Mouse (Mus musculus): ENCODE data around the gene Slc22a23. TPM values are rescaled to one million over a fixed set of nuclear protein-coding genes. Genes with fewer than 3 reads are reported as not detected.

The Slc22a23 gene
- polyA plus RNA-seq, 1 experiment from 2014 or later: 7.3 TPM

DNA sequence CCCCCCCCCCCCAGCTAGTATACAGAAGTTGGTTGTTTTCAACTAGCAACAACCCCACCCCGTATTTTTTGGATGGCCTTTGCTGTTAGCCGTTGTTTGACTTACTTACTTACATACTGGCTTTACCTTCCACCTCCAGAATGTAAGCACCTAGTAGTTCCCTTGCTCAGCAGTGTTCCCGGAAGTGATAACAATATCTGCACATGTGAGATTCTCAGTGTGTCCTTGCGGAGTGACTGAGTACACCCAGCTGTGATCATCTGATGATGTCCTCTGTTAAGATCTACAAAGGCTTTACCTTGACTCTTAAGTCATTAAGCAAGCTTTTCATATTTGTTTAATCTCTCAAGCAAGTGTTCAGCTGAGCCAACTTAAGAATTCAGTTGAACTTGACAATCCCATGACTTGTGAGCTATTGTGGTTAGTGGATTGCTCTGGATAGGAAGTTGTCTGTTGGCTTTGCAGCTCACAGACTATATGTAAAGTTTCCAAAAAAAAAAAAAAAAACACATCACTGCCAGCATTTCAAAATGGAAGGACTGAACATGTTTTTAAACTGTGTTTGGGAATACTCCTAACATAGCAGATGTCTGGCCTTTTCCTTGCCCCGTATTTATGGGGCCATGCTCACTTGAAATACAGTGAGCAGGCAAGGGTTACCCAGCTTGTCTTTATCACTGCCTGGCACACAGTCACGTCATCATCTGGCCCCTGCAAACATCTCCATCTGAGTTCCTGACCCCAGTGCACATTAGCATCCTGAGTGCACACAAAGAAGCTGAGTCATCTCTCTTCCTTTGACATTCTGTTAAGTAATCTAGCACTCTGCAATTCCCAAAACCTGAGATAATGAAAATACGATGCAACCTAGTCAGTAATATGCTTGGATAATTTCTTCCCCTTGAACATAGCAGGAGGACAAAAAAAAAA, 3.2 kb upstream of the Slc22a23 start:
- Histone ChIP-seq H3K4me3 (ENCODE audit: low read depth, low read length) (no peak overlapping the region), H3K36me3 (ENCODE audit: control insufficient read depth, insufficient read depth, low read length) (no peaks in the 10 kb centered on the region), H3K27ac (ENCODE audit: low read depth, low read length) (peak overlapping the region; percentile 41; the same call in 1 of the 2 replicates), H3K27me3 (ENCODE audit: control insufficient read depth, insufficient read depth, low read length) (no peaks in the 10 kb centered on the region), H3K9ac (ENCODE audit: low read depth, low read length) (no peak overlapping the region), H3K9me3 (replicated peaks; ENCODE audit: control insufficient read depth, low read length) (no peaks in the 10 kb centered on the region), H3K4me1 (ENCODE audit: control insufficient read depth, insufficient read depth, low read length) (peaks cover 27% of the 10 kb centered on the region), H3K4me2 (no peak overlapping the region)
- ATAC-seq (replicated peaks; ENCODE audit: insufficient number of reproducible peaks, low FRiP score, low TSS enrichment): no peak
- 15% methylated on average over 7 of the region's 7 CpGs for WGBS (ENCODE audit: insufficient replicate concordance)

DNA sequence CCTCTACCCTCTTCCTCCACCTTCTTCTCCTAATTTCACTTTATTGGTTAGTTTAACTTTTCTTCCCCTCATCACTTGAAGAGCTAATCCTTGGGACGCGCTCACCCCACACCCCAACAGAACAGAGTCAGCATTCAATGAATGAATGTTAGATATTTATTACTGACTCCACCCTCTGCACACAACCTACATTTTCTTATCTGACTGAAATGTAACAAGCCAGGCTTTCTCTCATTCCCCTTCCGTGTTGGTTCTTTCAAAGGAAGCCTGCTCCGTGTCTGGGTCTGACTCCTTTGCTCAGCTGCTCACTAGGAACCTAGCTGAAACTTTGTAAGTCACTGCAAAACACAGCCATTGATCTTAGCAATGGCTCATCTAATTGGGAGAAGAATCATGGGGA, 1.8 kb upstream of the Slc22a23 start:
- ATAC-seq (replicated peaks; ENCODE audit: insufficient number of reproducible peaks, low FRiP score, low TSS enrichment): no peak
- Histone ChIP-seq H3K4me1 (ENCODE audit: control insufficient read depth, insufficient read depth, low read length) (peaks cover 27% of the 10 kb centered on the region), H3K36me3 (ENCODE audit: control insufficient read depth, insufficient read depth, low read length) (no peaks in the 10 kb centered on the region), H3K27ac (ENCODE audit: low read depth, low read length) (0 out of 2 replicates have a peak overlapping the region, but pooled peaks have one; percentile 3), H3K9ac (ENCODE audit: low read depth, low read length) (0 out of 2 replicates have a peak overlapping the region, but pooled peaks have one; percentile 2), H3K4me3 (ENCODE audit: low read depth, low read length) (no peak overlapping the region), H3K9me3 (replicated peaks; ENCODE audit: control insufficient read depth, low read length) (no peaks in the 10 kb centered on the region), H3K4me2 (peak overlapping the region; percentile 99; the same call in 1 of the 2 replicates), H3K27me3 (ENCODE audit: control insufficient read depth, insufficient read depth, low read length) (no peaks in the 10 kb centered on the region)
- 28% methylated on average over 4 of the region's 4 CpGs for WGBS (ENCODE audit: insufficient replicate concordance)

DNA sequence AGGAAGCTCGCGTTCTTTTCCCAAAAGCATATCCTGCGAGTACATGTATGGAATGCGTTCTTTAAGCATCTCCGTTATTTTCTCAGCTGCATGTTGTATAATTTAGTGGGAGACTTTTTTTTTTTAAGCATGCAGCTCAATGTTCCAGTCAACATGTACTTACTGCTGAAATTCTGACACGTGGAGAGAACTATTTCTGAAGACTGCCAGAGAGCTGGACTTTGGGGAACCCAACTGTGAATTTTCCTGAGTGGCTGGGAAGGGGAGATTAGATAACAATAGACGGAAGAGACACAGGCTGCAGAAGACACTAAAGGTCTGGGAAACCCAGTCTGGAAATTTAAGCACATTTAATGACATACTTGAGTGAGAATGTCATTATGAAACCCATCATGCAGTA, 1.3 kb upstream of the Slc22a23 start:
- H3K4me3 ChIP-seq (ENCODE audit: low read depth, low read length): no peak overlapping the region
- H3K4me1 ChIP-seq (ENCODE audit: control insufficient read depth, insufficient read depth, low read length): peaks cover 27% of the 10 kb centered on the region

DNA sequence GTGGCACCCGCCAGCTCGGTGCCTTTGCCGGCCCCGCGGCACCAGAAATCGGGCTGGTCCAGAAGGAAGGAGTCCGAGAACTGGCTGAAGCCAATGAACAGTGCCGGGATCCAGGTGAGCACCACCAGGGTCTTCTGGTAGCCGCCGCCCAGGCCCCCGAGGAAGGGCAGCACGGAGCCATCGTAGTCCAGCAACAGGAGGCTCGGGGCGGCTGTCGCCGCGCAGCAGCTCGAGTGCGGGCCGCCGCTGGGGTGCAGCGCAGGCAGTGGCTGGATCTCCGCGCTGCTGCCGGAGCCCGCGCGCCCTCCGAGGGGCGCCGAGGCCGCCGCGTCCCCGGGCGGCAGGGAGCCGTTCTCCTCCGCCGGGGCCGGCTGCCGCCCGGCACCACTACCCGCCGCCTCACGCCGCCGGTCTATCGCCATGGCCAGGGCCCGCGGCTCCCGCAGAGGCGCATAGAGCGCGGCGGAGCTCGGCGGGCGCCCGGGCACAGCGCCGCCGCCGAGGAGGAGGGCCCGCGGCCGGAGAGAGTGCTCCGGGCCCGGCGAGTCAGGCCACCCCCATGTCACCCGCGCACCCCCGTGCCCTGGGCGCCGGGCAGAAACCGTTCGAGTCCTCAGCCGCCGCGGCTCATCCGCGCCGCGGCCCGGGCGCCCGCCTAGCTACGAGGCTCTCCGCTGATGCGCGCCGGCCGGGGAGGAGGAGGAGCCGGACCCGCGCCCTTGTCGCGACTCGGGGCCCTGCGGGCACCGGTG, 430 bp downstream of the Slc22a23 start:
- Histone ChIP-seq H3K36me3 (ENCODE audit: control insufficient read depth, insufficient read depth, low read length) (no peaks in the 10 kb centered on the region), H3K4me2 (peak overlapping the region; percentile 99), H3K4me1 (ENCODE audit: control insufficient read depth, insufficient read depth, low read length) (peaks cover 27% of the 10 kb centered on the region), H3K27ac (ENCODE audit: low read depth, low read length) (peak overlapping the region; percentile 78), H3K27me3 (ENCODE audit: control insufficient read depth, insufficient read depth, low read length) (no peaks in the 10 kb centered on the region), H3K9me3 (replicated peaks; ENCODE audit: control insufficient read depth, low read length) (no peaks in the 10 kb centered on the region), H3K9ac (ENCODE audit: low read depth, low read length) (peak overlapping the region; percentile 93), H3K4me3 (ENCODE audit: low read depth, low read length) (peak overlapping the region; percentile 91)
- peak; percentile 18 for ATAC-seq (replicated peaks; ENCODE audit: insufficient number of reproducible peaks, low FRiP score, low TSS enrichment)
- WGBS (ENCODE audit: insufficient replicate concordance): 0% methylated on average over 59 of the region's 101 CpGs

More for the DNA sequence above, 1.3 kb upstream of the Slc22a23 start:
- 22% methylated on average over 7 of the region's 7 CpGs for WGBS (ENCODE audit: insufficient replicate concordance)
- no peaks in the 10 kb centered on the region for H3K9me3 ChIP-seq (replicated peaks; ENCODE audit: control insufficient read depth, low read length)
- peak overlapping the region; percentile 99 for H3K4me2 ChIP-seq
- no peak for ATAC-seq (replicated peaks; ENCODE audit: insufficient number of reproducible peaks, low FRiP score, low TSS enrichment)
- H3K27ac ChIP-seq (ENCODE audit: low read depth, low read length): no peak overlapping the region
- no peaks in the 10 kb centered on the region for H3K36me3 ChIP-seq (ENCODE audit: control insufficient read depth, insufficient read depth, low read length)
- no peak overlapping the region for H3K9ac ChIP-seq (ENCODE audit: low read depth, low read length)
- no peaks in the 10 kb centered on the region for H3K27me3 ChIP-seq (ENCODE audit: control insufficient read depth, insufficient read depth, low read length)

DNA sequence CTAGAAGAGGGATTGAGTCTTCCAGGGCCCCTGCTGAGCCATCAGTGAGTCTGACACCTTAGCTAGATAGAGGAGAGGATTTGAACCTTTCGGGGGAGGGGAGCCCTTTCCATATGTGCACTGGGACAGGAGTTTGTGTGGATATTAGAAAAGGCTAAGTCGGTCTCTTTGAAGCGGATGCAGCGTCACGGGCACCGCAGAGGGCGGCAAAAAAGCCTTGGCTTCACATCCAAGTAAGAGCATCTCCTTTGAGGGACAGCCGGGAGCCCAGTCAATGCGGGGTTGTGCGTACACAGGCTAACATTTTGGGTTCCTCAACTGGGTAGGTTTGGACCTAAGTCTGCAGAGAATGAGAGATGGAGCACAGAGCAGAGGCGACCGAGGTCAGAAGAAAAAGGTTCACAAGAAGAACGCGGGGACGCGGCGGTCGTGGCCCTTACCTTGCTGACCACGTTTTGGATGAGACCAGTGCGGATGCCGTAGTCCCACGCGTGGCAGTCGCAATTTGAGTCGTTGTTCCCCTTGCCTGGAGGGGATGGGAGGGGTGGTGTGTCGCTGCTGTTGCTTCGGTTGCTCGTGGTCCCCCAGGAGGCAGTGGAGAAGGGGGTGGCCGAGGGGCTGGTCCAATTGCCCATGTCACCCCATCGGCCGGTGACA, 1.1 kb downstream of the Slc22a23 start:
- H3K9ac ChIP-seq (ENCODE audit: low read depth, low read length): peak overlapping the region; percentile 93
- H3K27me3 ChIP-seq (ENCODE audit: control insufficient read depth, insufficient read depth, low read length): no peaks in the 10 kb centered on the region
- WGBS (ENCODE audit: insufficient replicate concordance): under 1% methylated on average over 31 of the region's 31 CpGs
- H3K9me3 ChIP-seq (replicated peaks; ENCODE audit: control insufficient read depth, low read length): no peaks in the 10 kb centered on the region
- ATAC-seq (replicated peaks; ENCODE audit: insufficient number of reproducible peaks, low FRiP score, low TSS enrichment): no peak
- no peaks in the 10 kb centered on the region for H3K36me3 ChIP-seq (ENCODE audit: control insufficient read depth, insufficient read depth, low read length)
- H3K27ac ChIP-seq (ENCODE audit: low read depth, low read length): peak overlapping the region; percentile 78; the same call in 1 of the 2 replicates
- peak overlapping the region; percentile 91 for H3K4me3 ChIP-seq (ENCODE audit: low read depth, low read length)
- H3K4me2 ChIP-seq: peak overlapping the region; percentile 99
- peaks cover 27% of the 10 kb centered on the region for H3K4me1 ChIP-seq (ENCODE audit: control insufficient read depth, insufficient read depth, low read length)

DNA sequence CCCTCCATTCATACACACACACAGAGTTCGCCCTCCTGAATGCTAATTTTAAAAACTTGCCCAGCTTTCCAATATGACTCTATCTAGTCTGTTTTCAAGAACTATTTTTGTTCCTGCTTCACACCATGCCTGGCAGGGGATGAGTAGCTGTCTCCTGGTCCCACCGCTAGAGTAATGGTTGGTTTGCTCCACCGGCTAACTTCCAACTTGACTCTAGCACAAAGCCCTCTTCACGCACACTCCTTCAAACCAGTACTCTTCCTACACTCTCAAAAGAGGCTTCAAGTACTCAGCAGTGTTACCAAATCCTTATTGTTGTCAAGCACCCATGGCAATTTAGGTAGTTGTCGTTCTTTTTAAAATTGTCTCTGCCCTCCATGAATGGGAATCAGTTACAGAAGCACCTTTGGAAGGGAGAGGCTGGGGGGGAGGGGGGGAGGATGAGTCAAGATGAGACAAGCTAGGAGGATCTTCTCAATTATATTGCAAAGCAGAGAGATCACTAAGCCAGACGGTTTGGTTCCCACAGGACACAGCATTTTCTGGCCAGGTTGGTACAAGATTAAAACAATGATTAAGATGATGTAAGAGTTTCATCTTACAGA, 2.6 kb downstream of the Slc22a23 start:
- H3K9me3 ChIP-seq (replicated peaks; ENCODE audit: control insufficient read depth, low read length): no peaks in the 10 kb centered on the region

DNA sequence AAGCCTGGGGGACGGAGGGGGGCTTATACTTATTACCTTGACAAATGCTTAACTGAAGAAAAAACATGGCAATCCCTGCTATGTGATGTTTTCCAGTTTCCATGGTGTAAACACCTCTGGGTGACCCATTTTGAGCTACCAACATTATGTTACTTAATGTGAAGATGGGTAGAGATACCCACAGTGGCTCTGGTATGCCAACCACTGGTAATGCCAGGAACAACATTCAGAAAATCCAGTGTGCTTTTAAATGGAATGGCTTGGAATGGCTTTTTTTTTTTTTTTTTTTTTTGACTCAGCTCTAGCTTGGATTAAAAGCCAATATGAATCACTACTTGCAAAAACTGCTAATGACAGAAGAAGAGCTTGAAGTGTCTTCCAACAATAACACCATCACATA, 8.1 kb downstream of the Slc22a23 start:
- ATAC-seq (replicated peaks; ENCODE audit: insufficient number of reproducible peaks, low FRiP score, low TSS enrichment): no peak
- Histone ChIP-seq H3K9ac (ENCODE audit: low read depth, low read length) (no peak overlapping the region), H3K9me3 (replicated peaks; ENCODE audit: control insufficient read depth, low read length) (no peaks in the 10 kb centered on the region), H3K27me3 (ENCODE audit: control insufficient read depth, insufficient read depth, low read length) (no peaks in the 10 kb centered on the region), H3K36me3 (ENCODE audit: control insufficient read depth, insufficient read depth, low read length) (no peaks in the 10 kb centered on the region), H3K4me1 (ENCODE audit: control insufficient read depth, insufficient read depth, low read length) (peaks cover 11% of the 10 kb centered on the region), H3K4me3 (ENCODE audit: low read depth, low read length) (no peak overlapping the region), H3K4me2 (no peak overlapping the region), H3K27ac (ENCODE audit: low read depth, low read length) (no peak overlapping the region)
- WGBS (ENCODE audit: insufficient replicate concordance): 96% methylated on average over 1 of the region's 1 CpGs

More for the DNA sequence above, 2.6 kb downstream of the Slc22a23 start:
- H3K27me3 ChIP-seq (ENCODE audit: control insufficient read depth, insufficient read depth, low read length): no peaks in the 10 kb centered on the region
- ATAC-seq (replicated peaks; ENCODE audit: insufficient number of reproducible peaks, low FRiP score, low TSS enrichment): no peak
- H3K4me1 ChIP-seq (ENCODE audit: control insufficient read depth, insufficient read depth, low read length): peaks cover 17% of the 10 kb centered on the region
- peak overlapping the region; percentile 93 for H3K9ac ChIP-seq (ENCODE audit: low read depth, low read length)
- peak overlapping the region; percentile 91 for H3K4me3 ChIP-seq (ENCODE audit: low read depth, low read length)
- H3K27ac ChIP-seq (ENCODE audit: low read depth, low read length): no peak overlapping the region
- peak overlapping the region; percentile 99 for H3K4me2 ChIP-seq
- H3K36me3 ChIP-seq (ENCODE audit: control insufficient read depth, insufficient read depth, low read length): no peaks in the 10 kb centered on the region
- WGBS (ENCODE audit: insufficient replicate concordance): 66% methylated on average over 6 of the region's 6 CpGs

DNA sequence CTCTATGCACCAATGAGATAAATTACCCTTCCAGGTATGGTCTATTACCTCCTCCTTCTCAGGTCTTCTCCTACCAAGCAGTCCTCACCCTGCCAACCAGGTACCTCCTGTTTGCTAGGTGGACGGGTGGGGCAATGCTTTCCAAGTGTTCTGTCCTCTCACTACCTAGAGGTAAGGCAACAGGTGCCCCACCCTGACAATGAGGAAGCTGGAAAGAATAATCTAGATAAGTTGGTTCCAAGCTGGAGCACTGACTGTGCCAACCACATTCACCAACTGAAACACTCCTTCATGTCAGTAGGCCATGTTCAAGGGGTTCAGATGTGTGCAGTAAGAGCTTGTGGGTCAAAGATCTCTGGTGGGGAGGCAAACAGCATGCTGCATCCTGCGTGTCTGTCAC, 10.1 kb downstream of the Slc22a23 start:
- no peak for ATAC-seq (replicated peaks; ENCODE audit: insufficient number of reproducible peaks, low FRiP score, low TSS enrichment)
- no peak overlapping the region for H3K9ac ChIP-seq (ENCODE audit: low read depth, low read length)
- no peak overlapping the region for H3K4me3 ChIP-seq (ENCODE audit: low read depth, low read length)
- no peak overlapping the region for H3K27ac ChIP-seq (ENCODE audit: low read depth, low read length)
- H3K27me3 ChIP-seq (ENCODE audit: control insufficient read depth, insufficient read depth, low read length): no peaks in the 10 kb centered on the region
- peaks cover 25% of the 10 kb centered on the region for H3K4me1 ChIP-seq (ENCODE audit: control insufficient read depth, insufficient read depth, low read length)
- no peak overlapping the region for H3K4me2 ChIP-seq
- H3K9me3 ChIP-seq (replicated peaks; ENCODE audit: control insufficient read depth, low read length): no peaks in the 10 kb centered on the region
- no peaks in the 10 kb centered on the region for H3K36me3 ChIP-seq (ENCODE audit: control insufficient read depth, insufficient read depth, low read length)
- WGBS (ENCODE audit: insufficient replicate concordance): 83% methylated on average over 2 of the region's 2 CpGs
